Mouse (Mus musculus) bone marrow macrophage, adult 2 months (primary cell): Measurements from ENCODE around the gene Aars.
A peak's percentile ranks its signal among the peaks of the same experiment; 100 is the strongest.

ENCODE experiments used
- CTCF ChIP-seq: IDR thresholded peaks from 2 replicates; pipeline ENCODE4 v1.5.1; 2012; ENCODE audit warnings: low read depth, mild to moderate bottlenecking, low read length, moderate library complexity
- POLR2A ChIP-seq: IDR thresholded peaks from 2 replicates; pipeline ENCODE4 v1.6.1; 2012; ENCODE audit warnings: mild to moderate bottlenecking, low read depth, low read length, borderline replicate concordance

DNA sequence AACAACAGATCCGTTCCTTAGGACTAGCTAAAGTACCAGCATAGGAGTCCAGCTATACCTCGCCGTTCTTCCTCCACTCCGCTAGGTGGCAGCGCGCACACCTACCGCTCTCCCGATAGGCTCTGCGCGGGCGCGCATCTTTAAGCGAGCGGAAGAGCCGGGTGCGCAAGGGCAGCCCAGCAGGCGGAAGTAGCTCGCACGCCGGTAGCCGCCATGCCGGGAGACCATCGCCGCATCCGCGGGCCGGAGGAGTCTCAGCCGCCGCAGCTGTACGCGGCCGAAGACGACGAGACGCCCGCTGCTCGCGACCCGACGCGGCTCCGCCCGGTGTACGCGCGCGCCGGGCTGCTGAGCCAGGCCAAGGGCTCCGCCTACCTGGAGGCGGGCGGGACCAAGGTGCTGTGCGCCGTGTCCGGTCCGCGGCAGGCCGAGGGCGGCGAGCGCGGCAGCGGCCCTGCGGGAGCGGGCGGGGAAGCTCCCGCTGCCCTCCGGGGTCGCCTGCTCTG lies 23.3 kb downstream of the Aars start, which contains the start of gene Exosc6:
- no peak for TF ChIP-seq POLR2A
- peak; percentile 40; the same call in 1 of the 2 replicates for TF ChIP-seq CTCF
